Mouse (Mus musculus) spleen, postnatal 4 days (tissue): ENCODE measurements at regions not wholly inside any gene's neighbourhood (a gene's known extent, or its start where the extent isn't known, plus 50 kb on each side); places are given as distances from the start of the nearest gene placed in this dataset.
"Not testable (repeated sequence)": the region's sequence is repeated elsewhere in the genome, so short reads cannot be mapped to it uniquely, and the experiment has no call there.

Source experiments
- DNase-seq, 2 experiments: peaks; one replicate each; pipeline ENCODE4 v3.0.0; 2022; ENCODE audit warnings: low spot score in 2 of 2

- peak; percentile 74 to 92 for DNase-seq
These were observed 476.1 kb upstream of the Olfr161 start for GRCm38 (mm10) chr16:3114473-3115335.

GRCm38 (mm10) chr16:3115336-3116112 lies 475.3 kb upstream of the Olfr161 start:
- DNase-seq: peak; percentile 50 to 85

GRCm38 (mm10) chr16:3116113-3116511 lies 474.7 kb upstream of the Olfr161 start:
- peak; percentile 43 to 83 for DNase-seq

- not testable (repeated sequence) for DNase-seq
These were observed 469.6 kb upstream of the Olfr161 start for GRCm38 (mm10) chr16:3121216-3121615.

- DNase-seq: not testable (repeated sequence)
These were observed 468.5 kb upstream of the Olfr161 start for GRCm38 (mm10) chr16:3122145-3122860.

GRCm38 (mm10) chr16:3122861-3123477 lies 467.9 kb upstream of the Olfr161 start:
- peak; percentile 49 to 74 for DNase-seq

- DNase-seq: not testable (repeated sequence)
These were observed 463.5 kb upstream of the Olfr161 start for GRCm38 (mm10) chr16:3127317-3127716.
